21 mouse cellular contexts compared by ENCODE assay signal in genomic region chr12:110448767-110449166, GRCm38 (mm10). TPM values are rescaled to one million over a fixed set of nuclear protein-coding genes. Genes with fewer than 3 reads are reported as not detected.
DNase-seq lines count a peak whose midpoint lies in the region; ATAC-seq and TF ChIP-seq lines count a peak whose summit lies in the region.
"Had no signal": no experiment of that assay in that cellular context is flagged by ENCODE, and none has a peak within 500 bp of the region (broad histone marks: within the 10 kb centered on the region; RNA-seq: fewer than 3 reads in every experiment).

No protein-coding gene starts in this region.

- no peak overlapping the region for H3K4me3 ChIP-seq in embryonic facial prominence, embryonic 12.5 days
- no peak overlapping the region for H3K4me3 ChIP-seq in embryonic facial prominence, embryonic 10.5 days
- H3K4me3 ChIP-seq in layer of hippocampus, adult 2 months = peak overlapping the region; percentile 89
- 0 out of 2 replicates have a peak overlapping the region, but pooled peaks have one; percentile 1 for H3K4me3 ChIP-seq in olfactory bulb, adult 2 months (ENCODE audit: insufficient read depth, low read depth, low read length)
- H3K4me3 ChIP-seq: gastrocnemius, adult 2 months; heart, embryonic 12.5 days had no signal

- no peak for TF ChIP-seq CTCF in layer of hippocampus, adult 2 months (conservative IDR thresholded peaks at IDR 0.05)
- TF ChIP-seq CTCF in olfactory bulb, adult 2 months (IDR thresholded peaks at IDR 0.05; ENCODE audit: insufficient read depth, low read depth, low read length) = no peak

- peaks cover 9% of the 10 kb centered on the region; the same call in 1 of the 2 replicates for H3K27me3 ChIP-seq in embryonic facial prominence, embryonic 12.5 days
- peaks cover 14% of the 10 kb centered on the region for H3K27me3 ChIP-seq in embryonic facial prominence, embryonic 10.5 days (replicated peaks; ENCODE audit: low read depth, poor library complexity, severe bottlenecking)
- H3K27me3 ChIP-seq: forebrain, embryonic 13.5 days had no signal

- 0 out of 2 replicates have a peak, but pooled peaks cover 2% of the 10 kb centered on the region for H3K36me3 ChIP-seq in embryonic facial prominence, embryonic 12.5 days
- H3K36me3 ChIP-seq in embryonic facial prominence, embryonic 10.5 days (replicated peaks) = 0 out of 2 replicates have a peak, but pooled peaks cover 3% of the 10 kb centered on the region

- H3K9ac ChIP-seq in embryonic facial prominence, embryonic 12.5 days = 0 out of 2 replicates have a peak overlapping the region, but pooled peaks have one; percentile 27
- H3K9ac ChIP-seq: embryonic facial prominence, embryonic 13.5 days; forebrain, postnatal 0 days; heart, embryonic 12.5 days had no signal

- no peak for DNase-seq in embryonic facial prominence, embryonic 10.5 days (ENCODE audit: low spot score)
- DNase-seq in layer of hippocampus, adult 2 months (ENCODE audit: low spot score in 2 of 2) = peak in 1 of 2 experiments; percentile 29
- no peak for DNase-seq in layer of hippocampus, postnatal 36 days
- peak; percentile 65 for DNase-seq in retina, adult 2 months (ENCODE audit: low read depth, low spot score)
- no peak for DNase-seq in retina, embryonic 14.5 days (ENCODE audit: low spot score)
- no peak for DNase-seq in spleen, postnatal 10 days (ENCODE audit: low spot score in 2 of 2)
- DNase-seq: adrenal gland, postnatal 10 days; cerebellum, adult 18-20 months; cerebellum, postnatal 10 days; embryo, embryonic 11 days; forebrain, postnatal 0 days; gastrocnemius, adult 2 months; gastrocnemius, postnatal 25 days; heart, postnatal 36 days had no signal

- H3K4me1 ChIP-seq in embryonic facial prominence, embryonic 12.5 days = peaks cover 5% of the 10 kb centered on the region; the same call in 1 of the 2 replicates
- H3K4me1 ChIP-seq in embryonic facial prominence, embryonic 10.5 days = peaks cover 23% of the 10 kb centered on the region
- H3K4me1 ChIP-seq in olfactory bulb, adult 2 months (ENCODE audit: control insufficient read depth, insufficient read depth, low read length) = peaks cover 17% of the 10 kb centered on the region

- H3K4me2 ChIP-seq in embryonic facial prominence, embryonic 12.5 days (replicated peaks) = no peak overlapping the region

- no peak overlapping the region for H3K27ac ChIP-seq in embryonic facial prominence, embryonic 12.5 days
- no peak overlapping the region for H3K27ac ChIP-seq in embryonic facial prominence, embryonic 10.5 days (replicated peaks)
- peak overlapping the region; percentile 65; the same call in 1 of the 2 replicates for H3K27ac ChIP-seq in layer of hippocampus, adult 2 months
- H3K27ac ChIP-seq in olfactory bulb, adult 2 months (ENCODE audit: insufficient read depth, low read depth, low read length) = no peak overlapping the region
- H3K27ac ChIP-seq: embryonic facial prominence, embryonic 13.5 days; forebrain, embryonic 13.5 days; gastrocnemius, adult 2 months; hindbrain, embryonic 14.5 days had no signal

- H3K9me3 ChIP-seq in embryonic facial prominence, embryonic 12.5 days = no peaks in the 10 kb centered on the region
- H3K9me3 ChIP-seq in embryonic facial prominence, embryonic 10.5 days = no peaks in the 10 kb centered on the region
- H3K9me3 ChIP-seq: embryonic facial prominence, embryonic 13.5 days; forebrain, embryonic 13.5 days; heart, embryonic 12.5 days had no signal

- ATAC-seq in embryonic facial prominence, embryonic 12.5 days (ENCODE audit: insufficient number of reproducible peaks, insufficient read depth, low FRiP score, low TSS enrichment) = no peak
- ATAC-seq: forebrain, embryonic 13.5 days; forebrain, postnatal 0 days; inflammation-experienced regulatory T-cells, adult 6 months had no signal

- TF ChIP-seq POLR2A in olfactory bulb, adult 2 months (IDR thresholded peaks at IDR 0.05; ENCODE audit: insufficient read depth, low read depth, low read length) = no peak

- 71% methylated on average over 10 of the region's 10 CpGs for WGBS in embryonic facial prominence, embryonic 12.5 days
- 68% methylated on average over 10 of the region's 10 CpGs for WGBS in embryonic facial prominence, embryonic 10.5 days
- WGBS in olfactory bulb, adult 2 months = 49% methylated on average over 10 of the region's 10 CpGs

RNA-seq across cellular contexts. Expression of gene Ppp2r5c, which starts 1.8 kb away (rescaled TPM):
- 156 and 157 TPM in 2 replicates for polyA plus RNA-seq in embryonic facial prominence, embryonic 12.5 days (2016; fragmentation: Nextera tagmentation; extraction: Ambion mirVana)
- polyA plus RNA-seq in embryonic facial prominence, embryonic 10.5 days (2016; fragmentation: Nextera tagmentation; extraction: Ambion mirVana) = 141 and 143 TPM in 2 replicates
- total RNA-seq in layer of hippocampus, adult 2 months (2021) = 100 to 1,000 TPM; 243 to 252 TPM
- total RNA-seq in layer of hippocampus, postnatal 36 days (2021) = 100 to 1,000 TPM; 228 to 249 TPM
- polyA plus RNA-seq in olfactory bulb, adult 2 months (2012; ENCODE audit: insufficient read depth, insufficient read length, low replicate concordance, missing spikeins) = not detected in 2 replicates

Comparison
In these comparisons a context has a peak if more than half of its experiments do, and no peak if none do; other contexts are left out.
1. H3K4me3 ChIP-seq: peak in layer of hippocampus, adult 2 months (single experiment) and olfactory bulb, adult 2 months (single experiment); none in embryonic facial prominence, embryonic 12.5 days (single experiment) and embryonic facial prominence, embryonic 10.5 days (single experiment).